Mouse (Mus musculus): Measurements from ENCODE around the gene Gm14325. TPM values are rescaled to one million over a fixed set of nuclear protein-coding genes. Genes with fewer than 3 reads are reported as not detected.
"Not testable (repeated sequence)": the region's sequence is repeated elsewhere in the genome, so short reads cannot be mapped to it uniquely, and the experiment has no call there.

Gene Gm14325
- polyA plus RNA-seq (2012; rRNA removed) = 6.3 and 7.5 TPM in 2 replicates

GRCm38 (mm10) chr2:177839901-177840663 is at the start of gene Gm14325:
Gm14325 (minus strand) TSS chr2:177840336.
- WGBS = 4% methylated on average over 18 of the region's 21 CpGs

DNA sequence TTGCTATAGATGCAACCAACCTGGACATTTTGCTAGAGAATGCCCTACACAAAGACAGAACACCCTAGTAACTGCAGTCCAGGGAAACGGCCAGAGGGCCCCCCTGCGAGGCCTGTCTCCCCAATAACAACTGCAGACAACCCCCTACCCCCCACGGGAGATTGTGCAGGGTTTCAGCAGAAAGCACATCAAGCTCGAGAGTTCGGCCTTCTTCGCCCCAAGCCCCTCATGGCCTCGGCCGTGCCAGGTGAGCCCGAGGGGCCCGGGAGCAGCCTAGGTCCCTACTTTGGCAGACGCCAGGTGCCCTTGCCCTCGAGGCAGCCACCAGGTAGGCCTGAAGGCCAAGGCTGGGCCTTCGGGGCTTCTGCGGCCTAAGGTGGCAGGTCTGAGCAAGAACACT is 47.6 kb upstream of the Gm14325 start:
- H3K4me1 ChIP-seq (ENCODE audit: control insufficient read depth, insufficient read depth, low read length); H3K4me3 ChIP-seq (replicated peaks; ENCODE audit: extremely low read depth, low read depth, low read length); DNase-seq: not testable (repeated sequence)
- 87% methylated on average over 13 of the region's 14 CpGs for WGBS

More at GRCm38 (mm10) chr2:177839901-177840663, at the start of gene Gm14325:
- peak; percentile 69 for DNase-seq
- H3K4me1 ChIP-seq (ENCODE audit: control insufficient read depth, insufficient read depth, low read length); H3K4me3 ChIP-seq (replicated peaks; ENCODE audit: extremely low read depth, low read depth, low read length): not testable (repeated sequence)

DNA sequence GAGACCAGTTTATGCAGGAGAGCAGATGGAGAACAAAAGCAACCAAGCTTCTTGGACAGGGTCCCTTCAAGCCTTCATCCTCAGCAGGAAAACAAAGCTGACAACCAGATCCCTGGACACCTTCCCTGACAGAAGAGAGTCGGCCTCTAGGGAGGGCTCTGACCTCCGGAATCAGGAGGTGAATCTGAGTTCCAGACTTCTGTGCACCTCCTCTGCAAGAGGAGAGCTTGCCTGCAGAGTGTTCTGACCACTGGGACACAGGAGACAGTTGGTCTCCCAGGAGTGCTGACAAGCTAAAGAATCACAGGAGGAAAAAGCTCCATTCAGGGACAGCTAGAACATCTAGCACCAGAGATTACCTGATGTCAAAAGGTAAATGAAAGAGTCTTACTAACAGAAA is 22.1 kb upstream of the Gm14325 start:
- not testable (repeated sequence) for DNase-seq

DNA sequence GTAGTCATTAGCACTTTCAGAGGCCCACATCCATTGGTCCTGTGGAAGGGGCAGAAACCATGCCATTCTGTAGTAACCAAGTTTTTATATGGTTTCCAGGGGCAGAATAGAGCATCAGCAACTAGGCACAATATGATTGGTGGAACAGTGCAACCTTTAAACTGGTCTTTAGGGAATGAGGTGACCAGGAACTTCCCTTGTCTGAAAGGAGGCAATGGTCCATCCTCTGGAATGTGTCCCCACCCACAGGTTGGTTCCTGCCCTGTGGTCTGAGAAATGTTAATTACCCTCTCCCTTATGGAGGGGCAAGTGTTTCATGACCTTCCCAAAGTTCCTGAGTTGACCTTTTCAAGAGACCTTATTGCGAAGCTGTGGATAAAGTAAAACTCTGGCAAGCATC is 3.5 kb upstream of the Gm14325 start:
- H3K4me3 ChIP-seq (replicated peaks; ENCODE audit: extremely low read depth, low read depth, low read length); H3K4me1 ChIP-seq (ENCODE audit: control insufficient read depth, insufficient read depth, low read length); DNase-seq: not testable (repeated sequence)
- 73% methylated on average over 1 of the region's 1 CpGs for WGBS

More for the DNA sequence above, 22.1 kb upstream of the Gm14325 start:
- not testable (repeated sequence) for H3K4me1 ChIP-seq (ENCODE audit: control insufficient read depth, insufficient read depth, low read length); H3K4me3 ChIP-seq (replicated peaks; ENCODE audit: extremely low read depth, low read depth, low read length)
- 73% methylated on average over 2 of the region's 2 CpGs for WGBS

DNA sequence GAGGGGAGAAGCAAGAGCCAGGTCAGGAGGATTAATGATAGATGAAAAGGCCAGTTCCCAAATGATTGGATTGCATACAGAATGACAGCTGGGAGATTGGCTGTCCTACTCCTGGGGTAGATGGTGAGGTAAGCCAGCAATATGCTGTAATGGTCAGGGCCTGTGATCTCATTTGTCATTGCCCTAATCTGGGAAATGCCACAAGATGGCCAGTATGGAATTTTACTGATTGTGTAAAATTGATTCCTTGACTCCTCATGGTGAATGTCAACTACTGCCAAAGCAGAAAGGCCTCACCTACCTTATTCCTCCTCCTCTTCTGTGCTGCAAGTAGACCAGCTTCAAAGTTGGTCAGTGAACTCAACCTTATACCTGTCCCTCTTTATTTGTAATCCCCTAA is 3.4 kb downstream of the Gm14325 start:
- H3K4me1 ChIP-seq (ENCODE audit: control insufficient read depth, insufficient read depth, low read length); H3K4me3 ChIP-seq (replicated peaks; ENCODE audit: extremely low read depth, low read depth, low read length); DNase-seq: not testable (repeated sequence)

DNA sequence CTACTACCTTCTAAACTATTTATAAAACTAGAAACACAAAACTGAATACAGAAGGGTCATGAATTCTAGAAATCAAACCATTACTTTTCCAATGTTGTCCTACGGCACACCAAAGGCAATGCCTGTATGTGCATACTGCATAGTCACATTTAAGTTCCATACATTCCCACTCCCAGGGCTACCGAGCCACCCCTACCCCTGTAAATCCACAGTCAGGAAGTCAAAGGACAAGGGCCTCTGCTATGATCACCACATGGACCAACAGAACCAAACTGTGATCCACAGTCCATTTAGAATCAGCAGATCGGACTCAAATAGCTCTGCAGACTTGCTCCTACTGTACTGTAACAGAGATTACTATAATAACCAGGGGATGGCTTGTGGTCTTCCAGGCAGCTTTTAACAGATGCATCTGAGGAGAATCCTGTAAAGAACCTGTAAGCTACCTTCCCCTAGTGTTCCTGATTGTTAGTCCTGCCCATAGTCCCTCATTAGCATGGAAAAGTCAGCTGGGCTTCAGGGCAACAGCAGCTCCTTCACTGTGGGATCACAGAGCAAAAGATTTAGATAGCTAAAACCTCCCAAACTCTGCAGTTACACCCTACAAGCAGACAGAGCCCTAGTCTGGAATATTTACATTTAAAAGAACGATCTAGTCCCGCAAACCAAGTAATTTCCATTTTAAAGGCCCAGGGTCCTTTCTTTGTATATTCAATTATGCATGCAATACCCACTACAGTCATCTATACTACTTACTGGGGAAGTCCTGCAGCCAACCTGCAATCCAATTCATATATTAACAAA is 4.2 kb downstream of the Gm14325 start:
- not testable (repeated sequence) for H3K4me1 ChIP-seq (ENCODE audit: control insufficient read depth, insufficient read depth, low read length); DNase-seq; H3K4me3 ChIP-seq (replicated peaks; ENCODE audit: extremely low read depth, low read depth, low read length)
- 96% methylated on average over 5 of the region's 5 CpGs for WGBS

GRCm38 (mm10) chr2:177821952-177822351 is 18.2 kb downstream of the Gm14325 start:
- not testable (repeated sequence) for H3K4me3 ChIP-seq (replicated peaks; ENCODE audit: extremely low read depth, low read depth, low read length); DNase-seq; H3K4me1 ChIP-seq (ENCODE audit: control insufficient read depth, insufficient read depth, low read length)
- WGBS = 66% methylated on average over 2 of the region's 5 CpGs

DNA sequence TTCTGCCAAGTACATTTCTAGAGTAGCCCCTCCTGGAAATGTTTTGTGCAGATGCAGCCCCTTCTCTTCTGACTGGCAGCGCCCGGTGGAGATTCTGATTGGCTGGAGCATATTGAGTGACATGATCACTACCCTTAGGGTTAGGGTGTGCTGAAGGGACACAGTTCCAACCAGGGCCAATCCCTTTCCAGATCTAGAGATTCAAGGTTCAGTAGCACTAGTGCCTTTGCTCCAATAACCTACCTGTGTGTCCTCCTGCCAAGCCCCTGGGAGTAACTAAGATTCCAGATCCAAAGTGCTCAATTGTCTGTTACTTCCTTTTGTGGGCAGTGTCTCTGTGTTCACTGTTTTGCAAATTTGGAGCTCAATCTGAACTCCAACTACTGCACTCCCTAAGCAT is 34.0 kb downstream of the Gm14325 start:
- 100% methylated on average over 1 of the region's 2 CpGs for WGBS
- not testable (repeated sequence) for H3K4me3 ChIP-seq (replicated peaks; ENCODE audit: extremely low read depth, low read depth, low read length); H3K4me1 ChIP-seq (ENCODE audit: control insufficient read depth, insufficient read depth, low read length); DNase-seq

DNA sequence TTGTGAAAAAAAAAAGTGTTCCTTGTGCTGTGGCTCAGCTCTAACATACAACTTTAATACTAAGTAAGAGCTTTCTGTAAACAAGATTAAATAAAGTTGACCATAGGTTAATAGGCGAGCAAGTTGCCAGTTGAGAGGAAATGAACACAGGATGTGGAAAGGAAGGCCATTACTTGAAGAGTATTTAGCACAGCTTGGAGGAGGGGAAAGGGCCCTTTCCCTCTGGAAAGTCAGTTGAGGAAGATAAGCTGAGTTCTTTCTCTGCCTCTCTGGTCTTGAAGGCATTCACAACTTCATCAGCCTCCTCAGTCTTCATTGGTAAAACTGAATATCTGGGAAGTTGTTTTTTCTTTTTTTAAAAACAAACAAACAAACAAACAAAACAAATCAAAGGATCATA is 52.8 kb downstream of the Gm14325 start:
- H3K4me3 ChIP-seq (replicated peaks; ENCODE audit: extremely low read depth, low read depth, low read length); DNase-seq; H3K4me1 ChIP-seq (ENCODE audit: control insufficient read depth, insufficient read depth, low read length): not testable (repeated sequence)
- 57% methylated on average over 1 of the region's 1 CpGs for WGBS

Other genes with a start within 250 kb of the Gm14325 start
- 1.1 and 1.2 TPM in 2 replicates for gene Gm14322, start 81.0 kb downstream of the Gm14325 start, polyA plus RNA-seq (2012; rRNA removed)
- gene Gm14327, start 56.8 kb upstream of the Gm14325 start, polyA plus RNA-seq (2012; rRNA removed) = 0.66 and 7.6 TPM in 2 replicates
- 0.65 TPM in 1 of 2 replicates, not detected in the other for gene Zfp972, start 85.3 kb upstream of the Gm14325 start, polyA plus RNA-seq (2012; rRNA removed)
- 1.2 and 2.3 TPM in 2 replicates for gene Gm14326, start 117.0 kb upstream of the Gm14325 start, polyA plus RNA-seq (2012; rRNA removed)
- 0.71 and 1.4 TPM in 2 replicates for gene Zfp971, start 182.9 kb upstream of the Gm14325 start, polyA plus RNA-seq (2012; rRNA removed)
- 0.70 and 1.2 TPM in 2 replicates for gene Zfp931, start 238.1 kb upstream of the Gm14325 start, polyA plus RNA-seq (2012; rRNA removed)

All from lung, adult 2 months (tissue).